Mouse (Mus musculus) lung, postnatal 36 days (tissue): ENCODE data around the gene Nr2e3.
"Not testable (repeated sequence)": the region's sequence is repeated elsewhere in the genome, so short reads cannot be mapped to it uniquely, and the experiment has no call there.

Experiments
- DNase-seq: peaks from one replicate; pipeline ENCODE4 v3.0.0; 2022; ENCODE audit warnings: mixed read lengths

The Nr2e3 gene

DNA sequence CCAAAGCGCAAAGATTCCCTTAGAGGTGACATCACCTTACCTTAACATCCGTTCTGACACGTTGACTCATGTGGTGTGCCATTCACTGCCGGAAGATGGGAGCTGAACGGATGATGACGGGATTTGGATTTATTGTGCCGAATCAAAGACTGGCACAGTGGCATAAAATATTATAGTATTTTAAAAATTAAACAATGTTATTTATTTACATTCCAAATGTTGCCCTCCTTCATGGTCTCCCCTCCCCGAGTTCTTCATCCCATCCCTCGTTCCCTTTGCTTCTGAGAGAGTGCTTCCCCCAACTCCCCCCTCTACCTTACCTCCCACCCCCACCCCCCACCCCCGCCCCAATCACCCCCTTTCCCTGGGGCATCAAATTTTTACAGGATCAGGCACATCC is at the start of gene Nr2e3:
Gene Nr2e3 (minus strand): TSS at position 101 of the 400 bp plus-strand sequence.
- no peak for DNase-seq

DNA sequence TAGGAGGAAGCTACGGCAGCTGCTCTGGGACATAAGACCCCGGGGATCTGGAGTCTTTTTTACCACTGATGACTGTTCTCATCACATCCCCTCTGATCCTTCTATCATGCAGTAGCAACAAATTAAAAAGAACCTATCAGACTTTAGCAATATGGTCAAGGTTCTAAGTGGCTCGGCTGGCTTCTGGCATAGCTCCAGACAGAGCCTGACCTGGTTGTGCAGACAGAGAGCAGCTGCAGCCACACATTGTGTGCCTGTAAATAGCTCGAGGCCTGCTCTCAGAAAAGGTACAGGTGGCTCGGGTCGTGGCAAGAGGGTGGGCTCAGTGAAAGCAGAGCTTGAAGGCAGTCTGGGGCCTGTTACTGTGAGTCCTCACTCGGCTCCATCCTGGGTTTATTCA is 48.5 kb upstream of the Nr2e3 start:
- no peak for DNase-seq

DNA sequence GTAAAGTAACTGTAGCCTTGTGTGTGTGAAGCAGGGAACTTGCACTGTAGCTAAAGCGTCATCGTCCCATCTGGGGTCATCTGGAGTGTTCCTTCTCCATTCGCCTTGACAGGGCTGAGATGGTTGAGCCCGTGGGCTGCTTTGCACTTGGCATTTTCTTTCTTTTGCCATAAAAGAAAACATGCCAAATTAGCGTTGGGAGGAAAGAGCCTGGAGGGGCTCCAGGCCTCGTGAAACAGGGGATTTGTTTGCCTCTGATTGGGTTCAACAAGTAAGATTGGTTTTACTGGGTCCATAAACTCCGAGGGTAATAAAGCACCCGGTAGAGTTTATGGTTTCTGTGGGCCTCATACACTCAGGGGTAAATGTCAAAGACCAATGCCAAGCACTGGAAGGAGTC is 41.9 kb upstream of the Nr2e3 start:
- no peak for DNase-seq

DNA sequence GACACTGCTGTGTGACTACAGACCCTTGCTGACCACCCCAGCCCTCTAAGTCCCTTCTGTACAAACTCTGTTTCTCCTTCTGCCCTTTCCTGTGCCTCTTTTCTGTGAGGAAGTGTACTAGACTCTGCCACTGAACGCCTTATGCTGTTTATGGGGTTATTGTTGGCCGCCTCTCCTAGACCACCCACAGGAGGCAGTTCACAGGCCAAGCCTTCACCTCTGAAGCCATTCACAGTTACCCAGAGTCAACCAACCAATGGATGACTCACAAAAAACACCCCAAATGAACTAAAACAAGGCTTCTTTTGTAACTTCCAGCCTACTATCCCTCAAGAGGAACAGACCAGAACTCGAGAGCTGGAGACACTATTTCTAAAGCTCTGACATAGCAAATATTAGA is 41.0 kb upstream of the Nr2e3 start:
- DNase-seq: no peak

DNA sequence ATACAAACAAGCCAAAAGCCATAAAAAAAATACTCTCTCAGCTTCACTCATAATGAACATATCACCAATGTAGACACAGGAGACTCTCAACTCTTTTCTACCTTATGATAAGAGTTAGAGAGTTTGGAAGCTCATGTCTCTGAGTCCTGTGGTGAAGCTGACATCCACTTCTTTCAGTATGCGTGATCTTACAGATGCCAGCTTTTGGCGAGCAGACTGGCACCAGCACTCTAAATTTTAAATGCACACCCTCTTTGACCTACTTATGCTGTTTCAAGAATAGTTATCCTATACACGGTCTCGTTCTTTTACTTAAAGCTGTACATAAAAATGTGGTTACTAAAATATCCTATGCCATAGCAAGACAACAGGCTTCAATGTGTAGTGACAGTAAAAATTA is 37.3 kb upstream of the Nr2e3 start:
- no peak for DNase-seq

DNA sequence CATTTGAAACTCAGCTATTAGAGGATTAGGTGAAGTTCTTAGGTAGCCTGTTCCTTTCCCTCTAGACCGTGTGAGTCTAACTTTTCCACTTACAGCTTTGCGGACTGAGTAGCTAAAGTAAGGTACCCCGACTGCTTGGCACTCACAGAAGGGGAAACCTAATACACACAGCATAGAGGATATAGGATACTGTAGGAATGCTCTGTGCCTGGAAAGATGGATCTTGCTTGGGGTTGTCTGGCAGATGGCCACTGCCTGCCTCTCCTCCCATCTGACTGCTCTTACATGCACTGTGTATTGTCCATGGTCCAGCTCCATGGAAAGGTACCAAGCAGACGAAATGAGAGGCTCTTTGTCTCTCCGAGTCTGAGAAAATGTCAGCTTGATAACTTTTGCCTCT is 30.9 kb upstream of the Nr2e3 start:
- no peak for DNase-seq

DNA sequence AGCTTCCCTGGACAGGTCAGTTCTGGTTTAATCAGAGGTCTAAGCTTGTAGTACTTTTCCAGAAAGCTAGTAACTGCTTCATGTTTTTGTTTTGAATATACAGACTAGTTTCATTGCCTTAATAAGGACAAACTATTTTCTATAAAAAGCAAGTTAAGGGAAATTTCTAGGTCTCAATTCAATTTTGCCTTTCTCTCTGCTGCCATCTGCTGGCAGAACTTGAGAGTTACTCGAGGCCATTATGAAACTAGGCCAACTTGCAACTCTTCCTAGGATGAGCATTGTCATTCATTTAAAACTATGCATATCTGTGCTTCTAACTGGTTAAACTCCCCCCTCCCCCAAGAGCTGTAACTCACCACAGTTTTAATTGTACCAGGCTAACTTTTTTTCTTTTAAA is 29.4 kb upstream of the Nr2e3 start:
- peak; percentile 79 for DNase-seq

DNA sequence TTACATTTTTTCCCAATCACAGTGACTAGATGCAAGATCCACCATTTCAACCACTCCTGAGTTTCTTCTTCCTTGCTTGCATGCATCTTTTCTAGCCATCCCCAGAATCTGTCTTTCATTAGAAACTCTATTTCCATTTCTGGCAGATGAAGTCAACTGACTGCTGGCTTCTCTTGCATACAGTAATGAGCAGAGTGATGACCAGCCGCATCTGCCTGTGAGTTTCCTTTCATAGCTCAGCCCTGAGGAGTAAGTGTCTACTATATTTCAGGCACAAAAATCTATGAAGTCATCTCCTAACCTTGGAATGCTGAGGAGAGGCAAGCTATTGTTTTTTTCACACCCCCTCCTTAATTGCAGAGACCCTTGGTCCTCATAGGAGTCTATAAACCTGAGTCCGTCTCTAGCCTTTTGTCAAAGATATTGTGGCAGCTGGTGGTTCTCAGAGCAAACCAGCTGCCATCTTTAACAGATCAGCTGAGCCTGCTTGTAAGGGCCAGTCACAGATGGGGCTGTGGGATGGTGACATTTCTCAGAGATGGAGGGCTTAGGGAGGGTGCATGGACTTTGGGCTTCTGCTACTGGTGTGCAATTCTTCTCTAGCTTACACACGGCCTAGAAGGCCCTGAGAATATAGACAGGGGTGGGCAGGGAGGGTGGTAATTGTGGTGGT is 25.6 kb upstream of the Nr2e3 start:
- no peak for DNase-seq

DNA sequence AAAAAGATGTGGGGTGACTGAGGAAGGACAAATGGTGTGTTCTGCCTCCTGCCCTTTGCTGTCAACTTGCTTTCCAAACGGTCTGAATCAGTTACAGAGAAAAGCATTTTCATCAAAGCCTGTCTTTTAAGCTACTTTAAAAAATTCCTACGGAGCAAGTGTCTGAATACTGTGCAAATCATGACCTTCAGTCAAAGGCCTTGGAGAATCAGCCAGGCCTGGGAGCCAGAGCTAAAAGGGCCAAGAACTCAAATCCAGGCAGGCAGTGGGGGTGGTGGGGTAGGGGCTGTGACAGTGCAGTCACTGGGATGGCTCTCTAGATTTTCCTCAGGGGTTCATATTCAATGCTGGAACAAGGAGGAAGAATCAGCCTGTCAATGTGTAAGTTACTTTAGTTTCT is 20.7 kb upstream of the Nr2e3 start:
- DNase-seq: no peak

DNA sequence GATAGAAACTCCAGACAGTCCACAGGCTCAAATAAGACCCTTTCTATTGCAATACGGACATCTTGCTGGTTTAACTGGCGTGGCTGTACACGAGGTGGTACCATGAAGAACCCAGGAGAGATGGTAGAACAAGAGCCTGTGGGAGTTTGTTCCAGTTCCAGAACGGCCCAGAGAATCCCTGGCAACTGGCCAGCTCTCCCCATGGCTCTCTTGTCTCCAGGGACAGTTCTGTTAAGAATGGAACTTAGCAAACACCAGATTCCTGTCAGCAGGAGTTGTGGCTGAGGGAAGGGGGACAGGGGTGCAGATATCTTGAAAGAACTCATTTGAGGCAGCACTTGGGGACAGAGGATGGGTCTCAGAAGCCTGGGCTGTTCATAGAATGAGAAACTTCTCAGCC is 10.8 kb upstream of the Nr2e3 start:
- DNase-seq: peak; percentile 26

DNA sequence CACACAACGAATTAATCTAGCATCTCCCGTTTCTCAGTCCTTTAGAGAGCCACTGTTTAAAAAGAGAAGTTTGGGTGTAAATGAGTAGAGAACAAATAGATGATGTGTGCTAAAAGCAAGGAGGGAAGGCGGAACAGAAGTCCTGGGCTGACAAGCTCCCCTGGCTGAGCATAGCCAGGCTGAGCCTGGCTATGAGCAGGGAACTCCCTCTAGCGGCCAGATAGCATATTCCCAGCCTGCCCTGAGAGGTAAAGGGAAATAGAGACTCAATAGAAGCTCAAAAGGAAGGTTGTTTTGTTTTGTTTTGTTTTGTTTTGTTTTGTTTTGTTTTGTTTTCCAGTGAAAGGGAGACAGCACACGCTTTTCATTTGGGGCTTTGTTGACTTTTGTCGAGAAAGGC is 8.9 kb upstream of the Nr2e3 start:
- peak; percentile 71 for DNase-seq

DNA sequence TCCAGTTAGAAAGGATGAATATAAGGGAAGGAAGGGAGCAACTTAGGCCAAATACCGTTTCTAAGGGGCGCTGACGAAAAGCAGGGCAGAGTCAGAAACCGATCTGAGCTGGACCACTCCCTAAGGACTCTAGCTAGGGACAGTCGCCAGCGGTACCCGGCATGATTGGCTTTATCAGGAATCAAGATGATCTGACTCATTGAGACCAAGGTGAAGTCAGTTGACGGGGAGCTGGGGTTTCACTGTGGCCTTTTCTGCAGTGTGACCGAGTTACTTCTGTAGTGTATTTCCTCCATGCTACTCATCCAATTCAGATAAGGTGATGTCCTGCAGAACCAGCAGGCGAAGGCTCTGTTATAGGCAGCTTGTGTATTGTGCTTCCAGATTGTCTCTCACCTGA is 4.6 kb upstream of the Nr2e3 start:
- no peak for DNase-seq

DNA sequence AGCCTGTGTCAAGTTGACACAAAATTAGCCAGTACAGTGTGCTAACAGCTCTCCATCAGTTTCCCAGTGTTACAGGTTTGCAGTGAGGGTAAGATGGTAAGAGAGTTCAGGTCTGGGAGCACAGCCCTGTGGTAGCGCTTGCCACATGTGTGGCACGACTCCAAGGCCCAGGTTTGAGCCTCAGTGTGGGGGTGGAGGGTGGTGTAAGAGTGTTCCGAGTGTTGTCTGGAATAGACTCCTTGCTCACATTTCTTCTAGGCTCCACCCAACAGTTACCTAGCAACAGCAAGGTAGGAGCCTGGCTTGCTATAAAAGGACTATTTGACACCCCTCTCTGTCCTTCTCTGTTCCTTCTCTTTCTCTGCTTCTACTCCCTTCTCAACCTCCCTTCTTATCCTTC is 3.9 kb upstream of the Nr2e3 start:
- DNase-seq: peak; percentile 83

DNA sequence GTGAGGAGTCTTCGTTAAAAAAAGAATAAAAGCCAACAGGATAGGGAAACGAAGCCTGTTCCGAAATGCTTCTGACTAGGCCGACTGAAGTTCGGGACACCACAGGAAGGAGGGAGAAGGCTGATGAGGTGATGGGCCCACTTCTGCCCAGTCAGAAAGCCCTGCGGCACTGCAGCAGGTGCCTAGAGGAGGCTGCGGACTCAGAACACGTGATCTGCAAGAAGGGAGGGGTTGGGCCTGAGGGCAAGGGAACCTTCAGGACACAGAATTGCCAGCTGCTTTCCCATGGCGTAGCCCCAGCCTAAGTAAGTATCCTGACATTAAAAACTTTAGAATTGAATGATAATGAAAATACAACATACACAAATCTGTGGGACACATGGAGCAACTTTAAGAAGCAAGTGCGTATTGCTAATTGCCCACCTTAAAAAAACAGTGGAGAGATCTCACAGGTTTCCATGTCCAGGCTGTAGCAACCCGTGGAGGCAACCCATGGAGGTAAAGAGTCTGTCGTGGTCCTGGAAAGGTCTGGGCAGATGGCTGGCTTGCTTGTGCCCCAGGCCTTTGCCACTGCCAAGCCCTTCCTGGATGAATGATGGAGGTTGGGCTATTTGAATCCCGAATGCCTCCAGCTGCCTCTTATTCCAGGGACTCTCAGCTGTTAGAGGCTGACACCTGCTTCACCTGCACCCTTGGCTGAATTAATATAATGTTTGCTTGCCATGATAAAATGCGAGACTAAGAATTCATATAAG is 919 bp upstream of the Nr2e3 start:
- DNase-seq: no peak

DNA sequence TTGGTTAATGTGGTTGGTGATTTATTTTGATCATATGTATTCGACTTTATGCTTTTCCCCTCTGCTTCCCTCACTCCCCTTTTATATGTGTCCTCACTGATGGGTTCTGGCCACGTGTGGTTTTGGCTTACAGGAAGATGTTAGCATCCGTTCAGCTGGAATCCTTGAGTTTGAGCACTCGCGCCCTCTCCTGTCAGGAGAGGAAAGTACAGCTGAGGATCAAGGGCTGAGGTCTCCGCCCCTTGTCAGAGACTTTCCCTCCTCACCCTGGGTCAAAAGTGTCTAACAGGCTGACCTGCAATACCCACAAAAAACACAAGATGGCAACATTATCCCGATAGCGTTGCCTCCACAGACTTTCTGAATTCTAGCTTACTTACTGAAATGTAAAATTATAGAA is 1.2 kb downstream of the Nr2e3 start:
- peak; percentile 93 for DNase-seq

DNA sequence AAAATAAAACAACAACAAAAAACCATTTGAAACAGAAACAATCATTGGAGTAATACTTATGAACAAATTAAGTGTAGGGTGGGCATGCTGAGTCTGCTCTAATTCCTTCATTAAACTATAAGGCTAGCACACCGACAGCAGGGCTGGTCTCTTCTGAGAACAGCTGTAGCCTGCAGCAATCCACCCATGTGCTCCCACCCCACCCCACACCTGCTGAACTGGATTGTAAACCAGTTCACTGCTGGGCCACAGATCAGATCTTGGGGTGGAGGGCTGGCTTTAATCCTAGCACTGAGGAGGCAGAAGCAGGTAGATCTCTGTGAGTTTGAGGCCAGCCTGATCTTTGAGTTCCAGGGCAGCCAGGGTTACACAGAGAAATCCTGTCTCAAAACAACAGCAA is 2.3 kb downstream of the Nr2e3 start:
- DNase-seq: not testable (repeated sequence)

DNA sequence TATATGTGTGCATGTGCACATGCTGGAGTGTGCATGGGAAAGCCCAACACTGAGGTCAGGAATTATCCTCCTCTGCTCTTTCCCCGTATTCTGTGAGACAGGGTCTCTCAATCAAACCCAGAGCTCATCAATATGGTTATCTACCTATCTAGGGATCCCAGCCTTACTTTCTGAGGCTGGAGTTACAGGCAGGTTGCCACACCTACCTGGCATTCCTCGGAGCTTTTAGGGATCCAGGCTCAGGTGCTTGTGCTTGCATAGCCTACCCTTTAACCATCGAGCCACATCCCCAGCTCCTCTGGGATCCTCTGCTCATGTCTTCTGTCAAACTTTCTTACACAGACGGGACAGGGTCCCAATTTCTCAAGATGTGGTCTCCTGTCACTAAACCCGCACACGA is 4.0 kb downstream of the Nr2e3 start:
- DNase-seq: no peak

DNA sequence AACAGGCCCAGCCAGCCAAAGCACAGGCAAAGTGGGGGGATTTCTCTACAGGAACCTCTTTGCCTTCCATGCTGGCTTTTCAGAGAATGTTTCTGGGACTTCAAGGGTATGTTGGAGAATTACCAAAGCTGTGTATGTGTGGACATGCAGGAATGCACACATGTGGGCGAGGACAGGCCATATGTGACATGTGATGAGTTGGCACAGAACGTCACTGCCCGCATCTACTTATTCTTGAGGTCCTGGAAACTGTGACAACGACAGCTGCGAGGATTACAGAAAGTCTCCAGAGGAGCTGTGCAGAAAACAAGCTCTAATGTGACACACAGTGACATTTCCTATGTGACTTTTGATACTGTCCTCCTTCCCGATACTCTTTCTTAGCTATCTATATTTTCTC is 4.8 kb downstream of the Nr2e3 start:
- no peak for DNase-seq

DNA sequence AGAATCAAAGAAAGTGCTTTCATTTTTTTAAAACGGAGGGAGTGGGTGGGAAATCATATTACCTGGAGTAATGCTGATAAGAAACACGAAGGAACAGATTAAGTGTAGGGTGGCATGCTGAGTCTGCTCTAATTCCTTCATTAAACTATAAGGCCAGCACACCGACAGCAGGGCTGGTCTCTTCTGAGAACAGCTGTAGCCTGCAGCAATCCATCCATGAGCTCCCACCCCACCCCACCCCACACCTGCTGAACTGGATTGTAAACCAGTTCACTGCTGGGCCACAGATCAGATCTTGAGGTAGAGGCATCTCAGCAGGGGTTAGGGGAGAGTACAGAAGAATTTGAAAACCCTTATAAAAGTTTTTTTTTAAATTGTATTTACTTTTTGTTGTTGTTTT is 5.3 kb downstream of the Nr2e3 start:
- DNase-seq: no peak

DNA sequence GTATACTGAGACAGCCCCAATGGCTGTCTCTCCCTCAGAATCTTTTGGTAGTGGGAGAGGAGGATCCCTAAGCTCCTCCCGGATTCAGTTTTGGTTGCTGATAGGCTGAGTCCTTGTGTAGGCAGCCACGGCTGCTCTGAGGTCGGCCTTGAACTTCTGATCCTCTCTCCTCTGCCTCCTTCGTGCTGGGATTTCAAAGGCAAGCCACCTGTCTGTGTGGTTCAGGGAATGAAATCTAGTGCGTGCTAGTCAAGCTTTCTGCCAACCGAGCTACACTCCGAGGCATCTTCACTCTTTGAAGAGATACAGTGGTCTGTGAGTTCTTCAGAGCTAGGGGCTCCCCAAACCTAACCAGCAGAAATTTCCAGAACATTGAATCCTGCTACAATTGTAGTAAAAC is 6.9 kb downstream of the Nr2e3 start:
- no peak for DNase-seq

DNA sequence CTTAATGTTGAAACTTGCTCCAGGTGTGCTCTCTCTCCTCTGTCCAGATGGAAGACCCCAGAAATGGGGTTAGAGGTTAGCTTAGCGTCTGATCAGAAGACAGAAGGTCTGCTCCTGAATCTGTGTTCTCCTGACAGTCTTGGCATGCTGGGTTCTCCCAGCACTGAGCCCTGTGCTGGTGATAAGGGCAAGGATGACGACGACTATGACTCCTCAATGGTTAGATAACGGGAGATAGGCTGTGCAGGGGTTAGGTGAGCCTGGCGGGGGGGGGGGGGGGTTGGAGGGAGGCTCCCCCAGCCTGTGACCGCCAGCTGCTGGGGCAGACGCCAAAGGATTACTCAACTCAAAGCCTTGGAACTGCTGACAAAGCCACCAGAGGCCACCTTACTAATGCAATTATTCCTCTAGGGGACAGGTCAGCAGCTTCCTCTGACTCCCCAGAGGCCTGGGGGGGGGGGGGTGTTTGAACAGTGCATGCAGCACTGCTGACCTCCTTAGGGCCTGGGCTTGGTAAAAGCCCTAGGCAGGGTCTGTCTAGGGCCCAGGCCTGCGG is 7.9 kb downstream of the Nr2e3 start:
- DNase-seq: no peak

DNA sequence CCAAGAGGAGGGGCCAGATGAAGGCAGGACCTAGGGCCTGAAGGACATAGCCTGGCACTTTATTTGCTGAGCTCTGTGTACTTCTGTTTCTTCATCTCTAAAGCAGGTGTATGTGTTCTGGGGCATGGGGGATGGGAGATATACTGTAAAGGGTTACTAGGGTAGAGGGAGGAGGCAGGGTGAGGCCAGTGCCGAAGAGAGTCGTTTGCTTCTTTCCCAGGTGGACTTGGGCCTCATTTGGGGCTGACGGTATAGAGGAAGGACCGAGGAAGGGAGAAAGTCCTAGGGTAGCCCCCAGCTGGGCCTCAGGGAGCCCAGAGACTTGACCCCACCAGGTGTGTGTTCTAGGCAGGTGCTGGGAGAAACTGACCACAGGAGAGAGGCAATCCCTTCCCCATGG is 8.5 kb downstream of the Nr2e3 start:
- DNase-seq: no peak

DNA sequence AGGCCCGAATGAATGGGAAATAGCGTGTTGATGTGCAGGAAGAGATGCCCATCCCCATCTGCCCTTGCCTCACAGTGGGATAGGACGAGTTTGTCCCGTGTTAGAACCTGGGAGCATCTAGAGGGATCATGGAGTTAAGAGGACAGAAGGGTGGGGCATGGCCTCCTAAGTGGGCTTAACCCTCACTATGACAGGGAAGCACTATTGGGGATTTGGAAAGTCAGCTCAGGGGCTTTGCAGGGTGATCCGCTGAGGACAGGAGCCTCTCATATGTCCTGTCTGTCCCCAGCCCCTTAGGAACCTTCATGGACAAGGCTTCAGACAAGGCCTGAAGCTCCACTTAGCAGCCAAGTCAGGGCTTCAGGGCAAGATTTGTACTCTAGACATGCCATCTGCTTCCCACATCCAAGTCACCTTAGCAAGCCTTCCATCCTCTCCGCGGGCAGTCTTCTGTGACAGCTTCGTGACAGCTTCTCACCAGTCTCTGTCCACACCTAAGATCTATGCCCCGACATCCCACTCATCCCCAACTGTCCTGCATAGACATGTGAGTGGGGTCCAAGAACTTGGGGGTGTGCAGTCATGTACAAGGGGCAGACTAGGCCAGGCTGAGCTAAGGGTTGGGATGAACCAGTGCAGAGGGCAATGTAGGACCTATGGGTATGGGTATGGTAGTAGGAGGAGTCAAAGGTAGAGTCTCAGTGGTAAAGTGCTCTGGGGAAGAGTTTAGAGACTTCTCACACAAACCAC is 9.3 kb downstream of the Nr2e3 start:
- DNase-seq: no peak

DNA sequence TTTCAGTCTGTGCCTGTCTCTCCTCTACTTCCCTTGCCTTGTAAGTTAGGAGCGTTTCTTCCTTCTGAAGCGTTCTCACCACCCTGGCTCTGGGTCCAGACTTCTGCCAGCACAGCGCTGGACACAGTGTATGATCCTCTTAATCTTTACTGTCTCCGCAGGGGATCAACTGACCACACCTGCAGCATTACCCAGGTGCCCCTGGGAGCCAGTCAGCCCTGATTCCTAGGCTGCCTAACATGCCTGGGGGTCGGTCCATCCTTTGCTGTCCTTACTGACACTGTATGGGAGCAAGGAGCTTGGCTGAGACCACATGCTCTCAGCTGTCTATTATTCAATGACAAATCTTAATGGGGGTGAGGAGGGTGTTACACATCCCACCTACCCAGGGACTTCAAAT is 10.5 kb downstream of the Nr2e3 start:
- DNase-seq: no peak
